Mouse (Mus musculus) heart, postnatal 0 days (tissue): ENCODE measurements around the gene Mfsd5. TPM values are rescaled to one million over a fixed set of nuclear protein-coding genes. Genes with fewer than 3 reads are reported as not detected.

Source experiments
- ATAC-seq: fragments of 200-750 bp; cut with Nextera tagmentation; 2 replicates; pipeline ENCODE4 v1.8.0; 2017; ENCODE audit warnings: low read depth, moderate number of reproducible peaks, moderate library complexity; ENCODE audit not compliant: insufficient read depth
- DNase-seq: peaks from one replicate; pipeline ENCODE4 v3.0.0-alpha.2; 2016; ENCODE audit warnings: low spot score
- H3K27ac ChIP-seq: fragments of 300-500 bp; sonication (generic); 2 replicates; pipeline ENCODE4 v1.5.1; 2014; ENCODE audit warnings: low read depth, mild to moderate bottlenecking
- H3K27me3 ChIP-seq: fragments of 300-500 bp; sonication (generic); 2 replicates; pipeline ENCODE4 v1.6.1; 2014; ENCODE audit warnings: low read length, mixed read lengths; ENCODE audit not compliant: control insufficient read depth, insufficient read depth
- H3K36me3 ChIP-seq: fragments of 300-500 bp; sonication (generic); replicated peaks from 2 replicates; pipeline ENCODE4 v1.6.1; 2014; ENCODE audit warnings: low read length, mixed read lengths; ENCODE audit not compliant: control insufficient read depth, insufficient read depth
- H3K4me1 ChIP-seq: fragments of 300-500 bp; sonication (generic); 2 replicates; pipeline ENCODE4 v1.6.1; 2014; ENCODE audit warnings: antibody characterized with exemption; ENCODE audit not compliant: control insufficient read depth, insufficient read depth
- H3K4me2 ChIP-seq: fragments of 300-500 bp; sonication (generic); 2 replicates; pipeline ENCODE4 v1.6.1; 2014; ENCODE audit warnings: low read depth, mild to moderate bottlenecking, low read length, moderate library complexity
- H3K4me3 ChIP-seq: fragments of 300-500 bp; sonication (generic); 2 replicates; pipeline ENCODE4 v1.5.1; 2014; ENCODE audit warnings: low read depth, low read length
- H3K9ac ChIP-seq: fragments of 300-500 bp; sonication (generic); replicated peaks from 2 replicates; pipeline ENCODE4 v1.6.1; 2014; ENCODE audit warnings: low read depth, low read length, mixed read lengths
- H3K9me3 ChIP-seq: fragments of 300-500 bp; sonication (generic); replicated peaks from 2 replicates; pipeline ENCODE4 v1.6.1; 2016; ENCODE audit warnings: low read length; ENCODE audit not compliant: control insufficient read depth
- CTCF ChIP-seq: IDR thresholded peaks from 2 replicates; pipeline ENCODE4 v1.5.1; 2016; ENCODE audit warnings: antibody characterized with exemption, control low read depth, low read depth
- EP300 ChIP-seq: IDR thresholded peaks from 2 replicates; pipeline ENCODE4 v1.6.1; 2016; ENCODE audit warnings: antibody characterized with exemption, low read depth
- WGBS: fragments of 180-500 bp; shearing (Covaris S2); extraction: QIAGEN DNeasy Blood & Tissue Kit; methylation state at CpG from one replicate; pipeline ENCODE4 v1.1.7; 2014; 5-methylcytosine and 5-hydroxymethylcytosine counted together
- polyA plus RNA-seq: library from polyadenylated mRNA; unstranded; fragments of >200 nt; fragmentation: Nextera tagmentation; extraction: Ambion mirVana; gene quantifications from 2 replicates; pipeline ENCODE4 v1.2.1, GENCODE M21; 2015
- total RNA-seq: library from RNA; depleted of rRNA; stranded (reverse); fragments of >200 nt; gene quantifications from 2 replicates; pipeline ENCODE4 v1.2.3, GENCODE M21; 2014; ENCODE audit warnings: low replicate concordance; rRNA removed

Gene Mfsd5
- total and polyA plus RNA-seq, 2 experiments from 2014 or later = 34.1 to 35.6 TPM

DNA sequence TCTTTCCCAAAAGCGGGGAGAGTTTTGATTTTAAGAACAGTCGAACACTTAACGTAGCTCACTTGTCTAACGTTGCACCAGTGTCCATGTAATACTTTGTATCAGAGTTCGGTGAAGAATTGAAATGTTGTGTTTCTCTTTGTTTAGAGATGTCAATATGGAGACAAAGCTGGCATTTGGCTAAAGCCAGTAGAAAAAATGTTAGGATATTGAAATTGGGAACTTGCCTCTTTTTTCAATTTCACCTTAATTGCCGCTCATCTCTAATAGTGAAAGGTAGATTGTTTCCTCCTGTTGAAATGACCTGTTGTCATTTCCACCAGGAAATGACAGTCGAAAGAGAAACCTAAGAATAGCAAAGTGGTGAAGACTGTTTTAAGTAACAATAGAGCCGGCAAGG is 47.6 kb downstream of the Mfsd5 start:
- peaks cover 10% of the 10 kb centered on the region for H3K4me1 ChIP-seq
- H3K27me3 ChIP-seq = no peaks in the 10 kb centered on the region
- peaks cover 35% of the 10 kb centered on the region for H3K36me3 ChIP-seq
- H3K27ac ChIP-seq = peak overlapping the region; percentile 78; the same call in 1 of the 2 replicates
- H3K9ac ChIP-seq = peak overlapping the region; percentile 65
- H3K9me3 ChIP-seq = no peaks in the 10 kb centered on the region
- no peak for TF ChIP-seq CTCF
- TF ChIP-seq EP300 = no peak
- ATAC-seq = no peak
- H3K4me3 ChIP-seq = peak overlapping the region; percentile 70
- 40% methylated on average over 8 of the region's 8 CpGs for WGBS
- peak overlapping the region; percentile 65 for H3K4me2 ChIP-seq
- DNase-seq = no peak

Other genes starting within 250 kb of the Mfsd5 start
- gene Eif4b, start 205.7 kb upstream of the Mfsd5 start, total RNA-seq = 109 and 110 TPM in 2 replicates
- 40.6 and 46.0 TPM in 2 replicates for gene Eif4b, start 205.7 kb upstream of the Mfsd5 start, polyA plus RNA-seq
- 40.3 and 57.9 TPM in 2 replicates for gene Tns2, start 179.0 kb upstream of the Mfsd5 start, total RNA-seq
- gene Tns2, start 179.0 kb upstream of the Mfsd5 start, polyA plus RNA-seq = 21.9 and 24.6 TPM in 2 replicates
- gene Spryd3, start 143.2 kb upstream of the Mfsd5 start, total RNA-seq = 20.0 and 22.8 TPM in 2 replicates
- 15.1 and 16.0 TPM in 2 replicates for gene Spryd3, start 143.2 kb upstream of the Mfsd5 start, polyA plus RNA-seq
- 30.5 and 35.4 TPM in 2 replicates for gene Igfbp6, start 135.1 kb upstream of the Mfsd5 start, total RNA-seq
- gene Igfbp6, start 135.1 kb upstream of the Mfsd5 start, polyA plus RNA-seq = 24.0 and 24.2 TPM in 2 replicates
- 1.7 TPM in 1 of 2 replicates, not detected in the other for gene Soat2, start 128.9 kb upstream of the Mfsd5 start, total RNA-seq
- gene Soat2, start 128.9 kb upstream of the Mfsd5 start, polyA plus RNA-seq = 0.08 and 0.14 TPM in 2 replicates
- gene Zfp740, start 76.2 kb upstream of the Mfsd5 start, total RNA-seq = 31.1 and 38.4 TPM in 2 replicates
- 17.7 and 18.8 TPM in 2 replicates for gene Zfp740, start 76.2 kb upstream of the Mfsd5 start, polyA plus RNA-seq
- 43.9 and 64.7 TPM in 2 replicates for gene Csad, start 74.7 kb upstream of the Mfsd5 start, total RNA-seq
- 27.7 and 33.1 TPM in 2 replicates for gene Csad, start 74.7 kb upstream of the Mfsd5 start, polyA plus RNA-seq
- 0.23 and 1.1 TPM in 2 replicates for gene Itgb7, start 47.5 kb upstream of the Mfsd5 start, total RNA-seq
- gene Itgb7, start 47.5 kb upstream of the Mfsd5 start, polyA plus RNA-seq = 0.79 and 0.92 TPM in 2 replicates
- 8.9 and 9.7 TPM in 2 replicates for gene Rarg, start 21.9 kb upstream of the Mfsd5 start, total RNA-seq
- 5.4 and 6.0 TPM in 2 replicates for gene Rarg, start 21.9 kb upstream of the Mfsd5 start, polyA plus RNA-seq
- not detected in 2 replicates for gene Gm9918, start 8.9 kb upstream of the Mfsd5 start, total RNA-seq
- not detected in 2 replicates for gene Gm9918, start 8.9 kb upstream of the Mfsd5 start, polyA plus RNA-seq
- 11.6 and 15.3 TPM in 2 replicates for gene Espl1, start 16.8 kb downstream of the Mfsd5 start, total RNA-seq
- 2.3 and 3.7 TPM in 2 replicates for gene Espl1, start 16.8 kb downstream of the Mfsd5 start, polyA plus RNA-seq
- 90.7 and 148 TPM in 2 replicates for gene Pfdn5, start 46.7 kb downstream of the Mfsd5 start, total RNA-seq
- 344 and 362 TPM in 2 replicates for gene Pfdn5, start 46.7 kb downstream of the Mfsd5 start, polyA plus RNA-seq
- 35.6 and 60.5 TPM in 2 replicates for gene Myg1, start 52.3 kb downstream of the Mfsd5 start, total RNA-seq
- gene Myg1, start 52.3 kb downstream of the Mfsd5 start, polyA plus RNA-seq = 39.0 and 41.1 TPM in 2 replicates
- 25.9 and 59.6 TPM in 2 replicates for gene Aaas, start 71.3 kb downstream of the Mfsd5 start, total RNA-seq
- 18.8 and 20.4 TPM in 2 replicates for gene Aaas, start 71.3 kb downstream of the Mfsd5 start, polyA plus RNA-seq
- not detected in 2 replicates for gene Sp7, start 87.7 kb downstream of the Mfsd5 start, total RNA-seq
- not detected in 2 replicates for gene Sp7, start 87.7 kb downstream of the Mfsd5 start, polyA plus RNA-seq
- 32.1 and 32.6 TPM in 2 replicates for gene Sp1, start 126.7 kb downstream of the Mfsd5 start, total RNA-seq
- 3.0 and 3.1 TPM in 2 replicates for gene Sp1, start 126.7 kb downstream of the Mfsd5 start, polyA plus RNA-seq
- gene Amhr2, start 165.9 kb downstream of the Mfsd5 start, total RNA-seq = 0.19 and 0.81 TPM in 2 replicates
- 0.75 and 1.9 TPM in 2 replicates for gene Amhr2, start 165.9 kb downstream of the Mfsd5 start, polyA plus RNA-seq
- 16.8 and 25.7 TPM in 2 replicates for gene Prr13, start 179.6 kb downstream of the Mfsd5 start, total RNA-seq
- 71.4 and 73.4 TPM in 2 replicates for gene Prr13, start 179.6 kb downstream of the Mfsd5 start, polyA plus RNA-seq
- 180 and 221 TPM in 2 replicates for gene Pcbp2, start 191.1 kb downstream of the Mfsd5 start, total RNA-seq
- 118 and 121 TPM in 2 replicates for gene Pcbp2, start 191.1 kb downstream of the Mfsd5 start, polyA plus RNA-seq
- gene Gm10337, start 224.3 kb downstream of the Mfsd5 start, total RNA-seq = not detected in 2 replicates
- not detected in 2 replicates for gene Gm10337, start 224.3 kb downstream of the Mfsd5 start, polyA plus RNA-seq
- 4.7 and 6.1 TPM in 2 replicates for gene Map3k12, start 237.6 kb downstream of the Mfsd5 start, total RNA-seq
- gene Map3k12, start 237.6 kb downstream of the Mfsd5 start, polyA plus RNA-seq = 4.1 and 4.6 TPM in 2 replicates
- gene Tarbp2, start 238.7 kb downstream of the Mfsd5 start, total RNA-seq = 73.7 and 74.9 TPM in 2 replicates
- 65.4 and 68.5 TPM in 2 replicates for gene Tarbp2, start 238.7 kb downstream of the Mfsd5 start, polyA plus RNA-seq
- 0.84 TPM in 1 of 2 replicates, not detected in the other for gene Npff, start 245.5 kb downstream of the Mfsd5 start, total RNA-seq
- gene Npff, start 245.5 kb downstream of the Mfsd5 start, polyA plus RNA-seq = 0.89 and 1.1 TPM in 2 replicates